Mouse (Mus musculus) bone marrow, adult 2 months (tissue): ENCODE results near the gene Dhx37. TPM values are rescaled to one million over a fixed set of nuclear protein-coding genes. Genes with fewer than 3 reads are reported as not detected.
"Not testable (repeated sequence)": the region's sequence is repeated elsewhere in the genome, so short reads cannot be mapped to it uniquely, and the experiment has no call there.

Experiments used
- H3K27ac ChIP-seq: fragments of 200-500 bp; 2 replicates; pipeline ENCODE4 v1.5.1; 2012; ENCODE audit warnings: low read depth, mild to moderate bottlenecking, control low read depth, inconsistent platforms, low read length; ENCODE audit not compliant: control insufficient read depth, poor library complexity, insufficient read depth
- H3K4me1 ChIP-seq: fragments of 200-500 bp; 2 replicates; pipeline ENCODE4 v1.6.1; 2011; ENCODE audit warnings: low read length; ENCODE audit not compliant: control insufficient read depth, insufficient read depth
- H3K4me3 ChIP-seq: fragments of 200-500 bp; replicated peaks from 2 replicates; pipeline ENCODE3; 2011; ENCODE audit warnings: mild to moderate bottlenecking, low read depth, low read length, control low read depth; ENCODE audit not compliant: control insufficient read depth
- CTCF ChIP-seq: fragments of 200-500 bp; IDR thresholded peaks from 2 replicates; pipeline ENCODE4 v1.5.1; 2011; ENCODE audit warnings: low read length, control low read depth; ENCODE audit not compliant: control insufficient read depth, insufficient read depth
- POLR2A ChIP-seq: fragments of 200-500 bp; IDR thresholded peaks from 2 replicates; pipeline ENCODE4 v1.6.1; 2011; ENCODE audit warnings: low read depth, mild to moderate bottlenecking, control low read depth, low read length, borderline replicate concordance; ENCODE audit not compliant: control insufficient read depth
- WGBS: fragments of 180-500 bp; shearing (Covaris S2); methylation state at CpG from one replicate; pipeline ENCODE4 v1.1.7; 2018; 5-methylcytosine and 5-hydroxymethylcytosine counted together
- polyA plus RNA-seq: library from polyadenylated mRNA; stranded (reverse); fragments of >200 nt; gene quantifications from 2 replicates; pipeline ENCODE4 v1.2.4, GENCODE M21; 2011; ENCODE audit warnings: low replicate concordance; ENCODE audit not compliant: missing spikeins, insufficient read depth, insufficient read length

Gene Dhx37
- polyA plus RNA-seq, 1 experiment, result 36.6 TPM

GRCm38 (mm10) chr5:125444554-125444953 lies 10.6 kb upstream of the Dhx37 start:
- Histone ChIP-seq H3K4me1 (peaks cover 5% of the 10 kb centered on the region), H3K27ac (peak overlapping the region; percentile 30; the same call in 1 of the 2 replicates), H3K4me3 (no peak overlapping the region)
- TF ChIP-seq CTCF, result no peak
- no peak for TF ChIP-seq POLR2A
- whole genome bisulfite sequencing, result 25% methylated on average over 4 of the region's 4 CpGs

- Histone ChIP-seq H3K4me1 (peaks cover 5% of the 10 kb centered on the region), H3K27ac (peak overlapping the region; percentile 30; the same call in 1 of the 2 replicates), H3K4me3 (no peak overlapping the region)
- 25% methylated on average over 3 of the region's 3 CpGs for WGBS
- TF ChIP-seq CTCF (no peak), POLR2A (no peak)
Measured at GRCm38 (mm10) chr5:125443915-125444314, 10.0 kb upstream of the Dhx37 start.

GRCm38 (mm10) chr5:125443335-125443734 lies 9.4 kb upstream of the Dhx37 start:
- H3K4me1 ChIP-seq, result peaks cover 5% of the 10 kb centered on the region
- TF ChIP-seq POLR2A, result no peak
- TF ChIP-seq CTCF, result peak; percentile 33; the same call in 1 of the 2 replicates
- H3K4me3 ChIP-seq, result no peak overlapping the region
- WGBS, result 68% methylated on average over 5 of the region's 5 CpGs
- H3K27ac ChIP-seq, result no peak overlapping the region

GRCm38 (mm10) chr5:125442136-125442995 lies 8.4 kb upstream of the Dhx37 start:
- Histone ChIP-seq H3K27ac (peak overlapping the region; percentile 73), H3K4me1 (peaks cover 5% of the 10 kb centered on the region), H3K4me3 (peak overlapping the region; percentile 65)
- TF ChIP-seq CTCF (no peak), POLR2A (no peak)
- WGBS, result 15% methylated on average over 27 of the region's 27 CpGs

- WGBS, result under 1% methylated on average over 97 of the region's 97 CpGs
- H3K4me3 ChIP-seq, result peak within 1 kb of the TSS; percentile 65
- H3K27ac ChIP-seq, result peak within 1 kb of the TSS; percentile 73
- no peak for TF ChIP-seq POLR2A
- TF ChIP-seq CTCF, result no peak
- peaks cover 4% of the 10 kb centered on the region for H3K4me1 ChIP-seq
Measured at GRCm38 (mm10) chr5:125441234-125442114, 7.6 kb upstream of the Dhx37 start, which contains the start of gene Bri3bp. Gene Bri3bp (plus strand): TSS chr5:125441568.

- TF ChIP-seq CTCF, result no peak
- TF ChIP-seq POLR2A, result no peak
- peaks cover 4% of the 10 kb centered on the region for H3K4me1 ChIP-seq
- H3K27ac ChIP-seq, result peak overlapping the region; percentile 5; the same call in 1 of the 2 replicates
- peak overlapping the region; percentile 65 for H3K4me3 ChIP-seq
- WGBS, result 1% methylated on average over 7 of the region's 7 CpGs
Measured at GRCm38 (mm10) chr5:125440583-125441233, 6.8 kb upstream of the Dhx37 start.

- WGBS, result 55% methylated on average over 15 of the region's 15 CpGs
- not testable (repeated sequence) for H3K4me3 ChIP-seq, H3K4me1 ChIP-seq
- H3K27ac ChIP-seq, result peak overlapping the region; percentile 53
- peak; percentile 17; the same call in 1 of the 2 replicates for TF ChIP-seq CTCF
Measured at GRCm38 (mm10) chr5:125434347-125434746, 426 bp upstream of the Dhx37 start.

- WGBS, result 87% methylated on average over 2 of the region's 2 CpGs
- not testable (repeated sequence) for H3K4me3 ChIP-seq, H3K27ac ChIP-seq, H3K4me1 ChIP-seq
Measured at GRCm38 (mm10) chr5:125432324-125432723, 1.6 kb downstream of the Dhx37 start.
